Mouse (Mus musculus) urinary bladder, postnatal 4 days (tissue): ENCODE data around the gene Gabrb1.
"Not testable (repeated sequence)": the region's sequence is repeated elsewhere in the genome, so short reads cannot be mapped to it uniquely, and the experiment has no call there.

Source experiments
- DNase-seq, 2 experiments: peaks; one replicate each; pipeline ENCODE4 v3.0.0; 2021 to 2022; ENCODE audit warnings: low spot score in 2 of 2

Gene Gabrb1

DNA sequence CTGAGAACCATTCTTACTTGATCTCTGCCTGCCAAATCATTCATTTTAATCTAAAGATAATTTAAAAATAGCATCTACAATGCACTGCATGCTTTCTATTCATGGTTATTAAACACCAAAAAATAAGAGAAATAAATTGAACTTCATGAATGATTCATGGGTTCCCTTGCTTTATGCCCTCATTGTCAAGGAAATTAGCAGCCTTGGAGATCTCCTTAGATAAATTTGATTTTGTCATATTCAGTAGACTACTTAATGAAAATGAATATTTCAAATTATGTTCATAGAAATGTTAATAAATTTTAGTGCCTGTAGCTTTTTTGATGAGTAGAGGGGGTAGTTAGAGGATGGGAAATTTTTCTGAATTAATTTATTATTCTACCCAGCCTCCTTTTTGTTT is 379.0 kb downstream of the Gabrb1 start:
- DNase-seq: no peak

DNA sequence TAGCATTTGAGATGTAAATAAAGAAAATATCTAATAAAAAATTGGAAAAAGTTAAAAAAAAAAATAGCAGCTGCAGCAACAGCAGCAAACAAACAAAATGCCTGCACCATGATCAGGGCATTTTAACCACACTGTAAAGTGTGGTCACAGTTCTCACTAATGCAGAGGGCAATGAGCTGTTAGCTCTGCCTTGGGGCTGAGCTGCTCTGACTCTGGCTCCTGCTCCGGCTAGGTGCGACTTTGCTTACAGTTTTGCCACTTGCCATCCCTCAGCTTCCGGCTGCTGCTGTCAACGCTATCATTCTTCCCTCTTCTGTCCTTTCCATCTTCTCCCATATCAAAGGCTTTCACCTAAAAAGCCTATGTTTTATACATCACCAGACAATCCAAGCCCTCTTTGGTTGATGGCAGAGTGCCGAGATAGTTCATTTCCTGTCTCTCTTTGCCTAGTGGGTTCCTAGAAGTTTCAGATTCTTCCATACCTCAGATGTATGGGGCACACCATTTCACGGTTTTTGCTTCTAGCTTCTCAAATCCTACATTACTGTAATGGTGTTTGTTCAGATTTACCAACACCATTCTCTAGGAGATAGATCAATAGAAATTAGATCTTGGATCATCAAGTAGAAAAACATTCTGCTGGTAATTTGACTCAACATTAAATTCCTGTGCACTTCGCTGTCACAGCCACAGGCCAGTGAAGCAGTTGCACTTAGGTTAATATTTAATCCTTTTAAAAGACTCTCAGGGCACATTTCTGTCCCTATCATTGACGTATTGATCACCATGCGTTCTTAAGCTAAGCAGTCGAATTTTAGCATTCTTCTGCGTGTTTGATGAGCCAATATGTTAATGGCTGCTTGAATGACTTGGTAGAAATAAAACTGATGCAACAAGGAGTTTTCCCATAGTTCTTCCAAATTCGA is 385.6 kb downstream of the Gabrb1 start:
- DNase-seq: no peak

DNA sequence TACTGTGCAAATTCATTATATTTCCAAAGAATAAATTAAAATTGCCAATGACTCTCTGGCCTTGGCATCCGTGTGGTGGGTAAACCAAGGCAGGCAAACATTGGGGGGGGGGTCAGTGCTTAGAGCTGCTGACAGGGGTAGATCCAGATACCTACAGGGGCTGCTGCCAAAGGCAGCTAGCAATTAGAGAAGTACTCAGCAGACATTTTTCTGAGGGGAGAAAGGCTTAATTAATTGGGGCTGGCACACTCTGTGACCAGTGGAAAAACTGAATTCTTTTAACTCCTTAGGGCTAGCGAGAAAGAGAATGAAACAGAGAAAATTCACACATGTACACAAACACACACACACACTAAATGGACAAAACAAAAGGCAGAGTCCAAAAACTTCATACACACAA is 388.3 kb downstream of the Gabrb1 start:
- DNase-seq: no peak

DNA sequence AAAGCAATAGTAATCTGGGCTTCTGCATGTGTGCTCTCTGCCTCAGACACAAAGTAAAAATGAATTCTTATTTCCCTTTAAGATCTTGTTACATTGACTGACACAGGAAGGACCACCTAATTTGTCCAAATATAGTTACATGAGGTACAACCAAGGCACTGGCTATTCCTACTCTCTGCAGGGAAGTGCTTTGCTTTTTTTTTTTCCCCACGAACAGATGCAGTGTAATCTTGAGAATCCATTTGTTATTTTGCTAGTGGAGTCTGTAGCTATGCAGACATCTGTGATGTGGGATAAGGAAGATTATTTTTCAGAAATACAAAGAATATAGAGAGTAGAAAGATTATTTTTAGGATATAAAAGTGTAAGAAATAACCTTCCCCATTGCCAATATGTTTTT is 406.2 kb downstream of the Gabrb1 start:
- DNase-seq: no peak

DNA sequence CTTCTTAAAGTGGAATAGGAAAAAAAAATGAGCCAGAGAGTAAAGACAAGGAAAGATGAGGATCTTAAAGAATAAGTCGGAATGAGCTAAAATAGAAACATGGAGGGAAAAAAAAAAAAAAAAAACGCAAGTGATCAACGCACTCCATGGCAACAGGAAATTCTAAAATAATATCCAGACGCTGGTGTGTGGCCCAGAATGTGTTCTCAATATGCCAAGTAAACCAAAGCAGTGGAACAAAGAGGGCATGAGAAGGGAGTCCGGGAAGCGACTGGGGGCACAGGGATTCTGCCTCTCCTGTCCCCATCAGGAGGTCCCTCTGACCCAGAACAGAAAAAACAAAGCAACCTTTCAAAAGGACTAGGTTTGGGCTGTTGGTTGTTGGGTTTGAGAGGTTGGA is 410.9 kb downstream of the Gabrb1 start:
- DNase-seq: no peak

DNA sequence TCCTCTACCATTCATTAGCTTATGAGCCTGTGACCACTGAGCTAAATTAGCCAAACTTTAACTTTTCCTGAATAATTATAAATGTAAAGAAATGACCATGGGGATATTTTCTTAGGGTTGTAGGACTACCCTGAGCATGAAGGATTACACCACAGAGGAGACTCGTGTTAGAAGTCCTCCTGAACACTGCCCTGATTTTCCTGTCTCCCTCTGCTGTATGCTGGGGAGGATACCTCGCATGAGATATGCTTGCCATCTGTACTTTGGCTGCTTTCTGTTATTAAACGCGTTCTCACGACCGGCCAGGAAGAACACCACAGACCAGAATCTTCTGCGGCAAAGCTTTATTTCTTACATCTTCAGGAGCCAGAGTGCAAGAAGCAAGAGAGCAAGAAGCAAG is 411.5 kb downstream of the Gabrb1 start:
- not testable (repeated sequence) for DNase-seq

DNA sequence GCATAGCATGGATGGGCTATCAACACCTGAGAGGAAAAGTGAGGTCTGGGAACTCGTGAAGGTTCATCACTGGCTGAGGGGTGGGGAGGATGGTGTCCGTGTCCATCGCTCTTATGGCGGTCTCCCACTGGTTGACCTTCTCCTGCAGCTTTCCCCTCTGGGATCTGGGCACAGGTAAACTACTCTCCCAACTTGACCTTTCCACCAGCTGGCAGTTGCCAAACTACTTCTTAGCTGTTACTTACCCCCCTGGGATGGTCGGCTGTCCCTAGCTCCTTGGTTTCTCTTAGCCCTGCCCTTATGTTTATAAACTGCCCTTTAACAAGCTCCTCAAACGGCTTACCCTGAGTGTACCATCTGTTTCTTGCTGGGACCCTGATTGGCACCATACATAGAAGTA is 418.9 kb downstream of the Gabrb1 start:
- no peak for DNase-seq

DNA sequence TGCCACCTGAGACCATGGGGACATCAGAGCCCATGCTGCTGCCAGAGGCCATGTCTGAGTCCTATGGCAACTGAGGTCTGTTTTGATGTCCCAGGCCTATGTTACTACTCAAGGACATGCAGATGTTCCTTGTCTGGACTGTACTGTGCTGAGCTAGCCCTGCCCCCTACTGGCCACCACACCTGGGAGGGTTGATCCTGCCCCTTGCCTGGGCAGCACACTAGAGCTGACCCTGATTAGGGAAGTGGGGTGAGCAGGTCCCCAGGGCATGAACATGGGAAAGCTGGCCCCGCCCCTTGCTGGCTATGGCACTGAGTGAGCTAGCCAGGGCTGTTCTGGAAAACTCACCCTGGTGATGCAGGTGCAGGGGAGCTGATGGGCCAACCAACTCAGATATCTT is 428.6 kb downstream of the Gabrb1 start:
- no peak for DNase-seq

DNA sequence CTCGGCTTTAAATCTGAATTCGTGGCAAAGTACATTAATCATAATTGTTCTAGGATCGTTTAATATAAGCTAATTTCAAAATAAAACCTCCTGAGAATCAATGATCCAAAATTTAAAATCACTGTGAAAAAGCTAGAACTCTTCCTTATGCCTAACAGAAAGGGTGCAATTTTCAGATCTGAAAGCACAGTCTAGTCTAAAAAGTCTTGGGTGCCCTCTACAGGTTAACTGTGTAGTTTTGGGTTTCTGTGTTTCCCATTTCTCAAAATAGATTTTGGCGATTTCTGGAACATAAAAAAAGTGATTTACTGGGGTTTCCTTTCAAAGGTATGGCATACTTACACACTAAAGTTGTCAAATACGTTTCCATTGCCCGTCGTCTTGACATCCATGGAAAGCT is 436.7 kb downstream of the Gabrb1 start:
- no peak for DNase-seq

DNA sequence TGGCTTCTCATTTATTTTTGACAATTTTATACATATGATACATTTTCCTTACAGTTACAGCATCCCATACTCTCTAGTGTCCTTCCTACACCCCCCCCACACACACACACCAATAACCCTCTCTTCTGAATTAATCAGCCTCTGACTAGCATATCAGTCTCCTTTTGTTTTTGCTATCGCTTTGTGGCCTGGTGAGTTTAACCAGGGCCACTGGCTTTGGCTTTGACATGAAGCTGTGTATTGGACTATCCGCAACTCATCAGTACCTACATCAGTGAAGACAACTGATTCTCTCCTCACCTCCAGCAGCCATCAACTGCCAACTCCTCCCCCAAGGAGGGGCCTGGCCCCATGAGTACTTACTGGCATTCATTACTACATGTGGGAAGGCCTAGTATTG is 437.1 kb downstream of the Gabrb1 start:
- no peak for DNase-seq

DNA sequence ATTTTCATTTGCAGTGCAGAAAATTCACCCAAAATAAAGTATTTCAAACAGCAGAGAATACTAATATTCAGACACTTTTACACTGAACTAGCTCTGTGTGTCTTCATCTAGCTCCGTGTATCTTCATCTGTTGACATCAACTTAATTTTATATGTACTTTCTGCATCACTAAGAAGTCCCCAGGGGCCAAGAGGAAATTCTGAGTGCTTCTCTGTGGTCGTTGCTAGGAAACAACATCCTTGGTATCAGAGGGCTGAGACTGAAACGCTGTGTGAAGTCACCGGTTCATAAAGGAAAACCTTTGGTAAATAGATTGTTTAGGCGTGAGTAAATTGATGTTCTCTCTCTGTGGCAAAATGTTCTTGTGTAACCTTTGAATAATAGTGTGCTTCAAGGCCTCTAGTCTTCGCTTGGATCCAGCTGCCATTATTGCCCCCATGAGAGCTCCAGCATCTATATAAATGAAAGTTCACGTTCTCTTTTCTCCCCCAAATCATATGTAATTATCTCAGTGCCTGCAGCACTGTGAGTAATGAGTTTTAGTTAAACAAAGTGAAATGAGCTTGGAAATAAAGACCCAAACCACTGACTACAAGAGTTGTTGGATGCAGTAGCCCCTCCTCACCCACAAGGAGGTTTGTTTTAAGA is 446.5 kb downstream of the Gabrb1 start:
- no peak for DNase-seq

DNA sequence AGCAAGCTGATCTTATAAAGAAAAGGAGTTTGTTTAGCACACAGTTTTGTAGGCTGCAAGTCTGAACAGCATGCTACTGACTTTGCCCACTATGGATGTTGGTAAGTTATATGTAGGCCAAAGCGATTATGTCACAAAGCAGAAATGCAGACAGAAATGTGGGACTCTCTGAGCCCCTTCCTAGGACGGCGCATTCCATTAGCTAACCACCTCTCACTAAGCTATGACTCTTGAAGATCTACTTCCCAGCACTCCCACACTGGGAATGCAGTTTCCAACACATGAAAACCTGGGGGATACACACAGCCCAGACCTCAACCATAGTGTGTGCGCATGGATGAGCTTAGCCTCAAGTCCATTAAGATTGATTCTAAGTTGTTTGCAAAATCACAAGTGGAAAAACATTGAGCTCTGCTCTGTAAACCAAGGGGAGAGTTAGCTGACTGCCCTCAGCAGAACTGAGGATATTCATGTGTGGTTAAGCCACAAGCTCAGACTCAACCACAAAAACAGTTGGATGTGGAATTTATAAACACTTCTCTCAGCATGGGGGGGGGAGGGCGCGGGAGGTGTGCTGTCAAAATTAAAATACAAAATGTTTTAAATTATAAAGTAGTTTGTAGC is 464.6 kb downstream of the Gabrb1 start:
- DNase-seq: no peak

DNA sequence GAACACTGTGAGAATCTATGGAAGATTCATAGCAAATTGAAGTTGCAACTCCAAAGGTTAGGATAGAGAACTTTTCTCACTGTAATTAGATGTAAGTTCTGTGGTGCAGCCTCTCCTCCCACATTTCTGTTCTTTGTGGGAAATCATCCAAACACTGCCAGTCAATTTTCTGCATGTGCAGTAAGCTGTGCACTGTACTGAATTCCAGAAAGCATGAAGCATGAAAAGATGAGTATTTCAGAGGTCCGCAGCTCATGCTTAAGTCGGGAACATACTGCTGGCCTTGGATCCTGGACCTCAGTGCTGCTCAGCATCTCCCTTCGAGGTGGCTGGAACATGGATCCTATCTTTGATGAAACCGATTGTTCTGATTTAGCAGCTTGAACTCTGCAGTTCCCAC is 468.8 kb downstream of the Gabrb1 start:
- DNase-seq: no peak

DNA sequence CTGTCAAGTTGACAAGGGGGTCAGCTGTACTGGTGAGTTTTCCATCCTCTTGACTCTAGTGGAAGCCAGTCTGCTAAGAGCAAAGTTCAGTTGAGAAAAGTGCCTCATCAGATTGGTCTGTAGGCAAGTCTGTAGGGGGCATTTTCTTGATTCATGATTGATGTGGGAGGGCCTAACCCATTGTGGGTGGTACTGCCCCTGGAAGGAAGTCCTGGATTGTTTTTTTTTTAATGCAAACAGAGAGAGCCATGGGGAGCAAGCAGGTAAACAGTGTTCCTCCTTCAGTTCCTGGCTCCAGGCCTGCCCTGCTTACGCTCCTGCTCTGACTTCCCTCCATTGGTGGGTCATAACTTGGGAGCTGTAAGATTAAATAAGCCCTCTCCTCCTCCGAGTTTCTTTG is 476.0 kb downstream of the Gabrb1 start:
- DNase-seq: no peak

DNA sequence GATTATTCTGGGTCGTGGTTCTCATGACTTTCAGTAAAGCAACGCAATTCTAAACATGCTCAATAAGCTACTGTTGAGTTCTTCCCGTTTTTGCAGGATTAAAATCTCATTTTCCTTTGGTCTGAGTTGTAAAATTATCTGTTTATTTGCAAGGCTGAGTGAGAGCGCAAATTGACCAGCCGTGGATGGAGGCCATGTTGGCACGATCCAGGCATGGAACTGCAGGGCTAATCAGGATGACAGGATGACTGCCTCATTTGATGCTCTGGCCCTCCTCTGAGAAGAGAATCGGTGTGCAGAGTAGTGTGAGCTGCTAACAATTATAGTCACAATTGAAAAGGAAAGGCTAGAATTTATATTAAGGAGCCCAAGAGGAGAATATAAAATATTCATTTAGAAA is 480.3 kb downstream of the Gabrb1 start:
- no peak for DNase-seq

DNA sequence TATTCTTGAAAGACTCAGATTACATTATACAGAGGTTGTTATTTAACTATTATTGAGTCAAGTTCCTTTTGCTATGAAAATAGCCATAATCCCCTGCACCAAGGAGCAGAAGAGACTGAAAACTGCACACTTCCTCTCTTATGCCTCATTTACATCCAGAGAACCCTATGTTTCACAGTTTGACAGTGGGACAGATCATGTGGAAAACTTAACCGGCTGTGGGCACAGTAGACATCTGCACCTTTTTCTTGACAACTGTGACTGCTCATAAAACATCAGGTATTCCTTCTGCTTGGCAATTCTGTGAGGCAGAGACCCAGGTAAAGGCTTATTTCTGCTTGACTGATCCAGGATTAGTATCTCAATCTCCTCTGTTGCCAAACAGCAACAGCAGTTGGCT is 481.7 kb downstream of the Gabrb1 start:
- no peak for DNase-seq

DNA sequence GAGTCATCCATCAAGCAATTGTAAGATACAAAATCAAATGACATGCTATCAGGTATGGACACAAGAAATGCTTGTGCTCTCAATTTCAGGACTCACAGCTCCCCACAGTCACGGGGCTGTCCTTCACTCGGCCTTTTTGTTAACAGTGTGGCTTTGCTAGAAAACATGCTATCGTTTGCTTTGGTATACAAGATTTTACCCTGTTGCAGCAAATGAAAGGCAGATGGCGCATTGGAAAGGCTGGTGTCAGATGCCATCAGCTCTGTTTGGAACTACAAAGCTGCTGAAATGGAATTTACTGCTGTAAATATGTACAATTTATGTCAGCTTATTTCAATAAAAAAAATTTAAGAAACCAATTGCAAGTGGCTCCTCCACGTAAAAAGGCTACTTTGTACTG is 490.8 kb downstream of the Gabrb1 start:
- no peak for DNase-seq

DNA sequence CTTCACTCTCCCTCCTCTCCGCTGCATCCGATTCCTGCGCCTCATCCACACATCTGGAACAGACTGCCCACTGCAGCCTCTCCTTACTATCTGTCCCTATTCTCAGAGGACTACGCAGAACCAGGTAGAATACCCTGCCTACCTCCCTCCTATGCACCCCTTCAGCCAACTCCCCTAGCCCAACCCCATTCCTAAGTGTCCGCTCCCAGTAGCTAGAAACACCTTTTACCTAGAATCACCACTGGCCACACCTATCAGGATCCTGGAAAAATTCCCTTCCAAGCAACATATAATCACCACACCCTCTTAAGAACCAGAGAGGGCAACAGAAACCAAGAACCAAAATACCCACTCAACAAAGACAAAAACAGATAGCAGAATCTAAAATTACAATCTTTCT is 493.0 kb downstream of the Gabrb1 start:
- DNase-seq: no peak

DNA sequence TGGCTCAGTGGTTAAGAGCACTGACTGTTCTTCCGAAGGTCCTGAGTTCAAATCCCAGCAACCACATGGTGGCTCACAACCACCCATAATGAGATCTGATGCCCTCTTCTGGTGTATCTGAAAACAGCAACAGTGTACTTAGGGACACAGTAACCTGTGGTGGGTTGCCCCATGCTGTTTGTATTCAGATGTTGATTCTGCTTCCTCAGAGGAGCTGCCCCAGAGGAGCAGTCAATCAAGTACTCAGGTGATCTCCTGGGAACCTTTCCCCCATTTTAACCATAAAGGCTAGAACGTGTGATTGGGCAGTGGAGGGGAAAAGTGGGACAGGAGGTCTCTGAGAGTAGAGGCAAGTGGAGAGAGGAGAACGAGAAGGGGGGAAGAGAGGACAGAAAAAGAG is 497.8 kb downstream of the Gabrb1 start:
- DNase-seq: not testable (repeated sequence)

DNA sequence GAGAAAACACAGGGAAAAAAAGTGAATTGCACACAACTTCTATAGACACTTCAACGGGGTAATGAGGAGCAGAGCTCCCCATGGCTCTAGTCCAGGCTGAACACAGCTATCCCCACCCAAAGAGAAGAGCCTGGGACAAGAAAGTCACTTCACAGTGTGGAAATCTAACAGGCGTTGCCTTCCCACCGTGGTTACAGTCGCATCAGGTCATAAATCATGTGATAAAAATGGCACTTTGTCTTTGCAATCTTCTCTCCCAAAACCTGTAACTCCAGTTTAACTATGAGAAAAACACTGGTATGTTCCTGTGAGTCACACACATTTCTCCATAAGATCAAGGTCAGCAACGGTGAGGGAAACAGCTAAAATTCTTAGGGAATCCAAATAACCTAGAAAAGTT is 498.7 kb downstream of the Gabrb1 start:
- DNase-seq: no peak

DNA sequence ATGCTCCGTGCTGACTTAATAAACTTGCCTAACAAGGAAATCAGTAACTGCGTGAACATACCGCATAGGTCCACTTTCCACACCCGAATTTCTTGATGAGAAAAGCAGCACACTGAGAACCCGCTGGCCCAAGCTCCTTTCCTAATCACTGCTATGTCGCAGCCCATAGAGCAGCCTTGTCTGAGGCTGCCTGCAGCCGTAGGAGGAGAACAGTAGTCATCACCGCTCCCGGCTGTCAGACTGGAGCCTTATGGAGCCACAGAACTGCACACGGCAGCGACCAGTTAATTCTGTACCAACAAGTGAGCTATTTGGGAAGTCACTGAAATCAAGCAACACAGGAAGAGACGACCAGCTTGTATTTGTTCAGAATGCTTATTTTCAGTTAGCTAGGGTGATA is 500.8 kb downstream of the Gabrb1 start:
- no peak for DNase-seq

DNA sequence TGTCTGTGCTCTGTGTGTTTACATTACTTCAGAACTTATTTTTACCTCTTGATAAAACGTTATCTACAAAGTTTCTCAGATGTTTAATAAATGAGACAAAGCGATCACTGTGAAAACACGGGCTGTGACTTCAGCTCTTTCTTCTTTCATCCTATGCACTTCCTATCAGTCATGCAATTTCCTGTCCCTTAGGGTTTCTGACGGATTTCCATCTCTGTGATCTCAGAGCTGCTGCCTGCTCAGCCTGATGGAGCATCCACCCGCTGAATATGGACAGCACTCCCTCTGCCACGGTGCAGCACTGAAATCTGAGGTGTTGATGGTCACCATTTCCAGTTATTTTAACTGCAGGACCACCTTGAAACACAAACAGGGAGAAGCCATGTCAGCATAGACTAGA is 501.6 kb downstream of the Gabrb1 start:
- no peak for DNase-seq
